Mouse (Mus musculus) telencephalon, adult 2 months (tissue): Measurements from ENCODE around the gene P2rx6.

Experiments
- DNase-seq: peaks from one replicate; pipeline ENCODE4 v3.0.0-alpha.2; 2011; ENCODE audit warnings: low read depth, low spot score

Gene P2rx6

DNA sequence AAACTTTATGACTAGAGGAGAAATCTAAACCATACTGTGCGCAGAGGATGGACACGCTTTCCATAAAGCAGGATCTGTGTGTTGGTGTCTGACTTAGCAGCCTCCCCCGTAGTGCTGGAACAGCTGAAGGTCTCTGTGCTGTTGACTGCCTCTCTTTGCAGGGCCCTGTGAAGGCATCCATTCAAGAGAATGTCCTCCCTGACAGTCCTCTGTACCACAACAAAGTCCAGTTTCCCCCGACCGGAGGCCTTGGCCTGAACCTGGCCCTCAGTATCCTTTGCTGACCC is 64.5 kb downstream of the P2rx6 start:
- DNase-seq = no peak
